Mouse (Mus musculus) heart, postnatal 4 days (tissue): Measurements from ENCODE around the gene S100a1. TPM values are rescaled to one million over a fixed set of nuclear protein-coding genes. Genes with fewer than 3 reads are reported as not detected.

Source experiments
- DNase-seq: peaks from one replicate; pipeline ENCODE4 v3.0.0; 2021
- total RNA-seq, 2 experiments: library from RNA; stranded (reverse); gene quantifications; 2 replicates each; pipeline ENCODE4 v1.2.3; 2021

The S100a1 gene
- 100 to 1,000 TPM; 282 to 313 TPM for total RNA-seq

DNA sequence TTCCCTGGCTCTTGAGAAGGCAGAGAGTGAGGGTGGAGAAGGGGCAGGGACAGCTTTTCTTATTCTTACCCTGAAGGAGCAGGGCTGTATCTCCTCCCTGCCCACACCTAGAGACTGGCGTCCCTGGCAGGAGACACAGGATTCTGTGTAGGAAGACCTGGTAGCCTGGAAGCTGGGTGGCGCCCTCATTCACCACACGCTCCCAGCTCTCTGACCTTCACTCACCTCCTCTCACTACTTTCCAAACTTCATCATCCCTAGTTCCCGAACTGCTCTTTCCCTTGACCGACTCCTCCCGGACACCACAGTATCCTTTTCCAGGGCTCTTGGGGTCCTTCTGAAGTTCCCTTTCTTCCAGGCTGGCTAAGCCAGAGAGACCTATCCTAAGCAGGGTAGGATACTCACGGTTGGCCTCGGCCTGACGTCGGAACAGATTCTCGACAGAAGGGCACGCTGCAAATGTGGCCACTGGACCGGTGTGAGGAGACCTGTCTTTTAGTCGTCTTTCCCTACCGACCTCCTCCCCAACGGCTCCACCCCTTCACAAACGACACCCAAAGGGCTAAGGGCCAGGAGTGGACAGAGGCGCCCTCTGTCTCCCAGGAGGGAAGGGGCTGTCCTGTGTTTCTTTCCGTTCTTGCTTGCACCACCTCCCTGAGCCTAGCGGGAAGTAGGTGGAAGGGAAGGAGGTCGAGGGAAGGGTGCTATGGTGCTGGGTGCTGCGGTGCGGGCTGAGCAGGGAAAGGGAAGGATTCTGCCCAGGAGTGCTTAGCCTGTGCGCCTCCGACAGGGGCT lies at the start of gene S100a1, which contains the start of gene S100a13:
Gene S100a1 (minus strand): TSS at position 597 of the 795 bp plus-strand sequence.
Gene S100a13 (plus strand): TSS at position 640 of the 795 bp plus-strand sequence.
- peak; percentile 80 for DNase-seq

DNA sequence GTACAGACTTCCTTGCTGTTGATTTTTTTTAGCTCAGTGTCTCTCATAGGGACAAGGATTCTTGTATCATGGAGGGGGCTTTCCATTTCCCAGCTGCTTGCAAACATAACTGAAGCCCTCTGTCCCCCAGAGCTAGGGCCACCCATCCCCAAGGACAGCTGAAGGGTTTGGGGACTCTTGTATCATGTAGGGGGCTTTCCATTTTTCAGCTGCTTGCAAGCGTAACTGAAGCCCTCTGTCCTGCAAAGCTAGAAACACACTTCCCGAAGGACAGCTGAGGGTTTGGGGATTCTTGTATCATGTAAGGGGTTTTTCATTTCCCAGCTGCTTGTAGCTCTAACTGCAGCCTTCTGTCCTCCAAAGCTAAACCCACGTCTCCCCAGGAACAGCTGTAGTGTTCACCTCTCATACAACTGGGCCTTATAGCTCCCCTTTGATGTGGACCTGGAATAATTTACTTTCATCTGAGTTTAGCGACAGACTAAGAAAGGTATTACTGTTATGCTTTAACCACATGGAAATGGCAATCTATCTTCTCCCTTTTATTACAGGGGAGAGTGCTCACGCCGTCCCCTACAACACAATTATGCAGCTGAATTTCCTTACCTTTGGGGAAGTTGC lies 45.9 kb upstream of the S100a1 start, which contains the start of gene S100a3:
Gene S100a3 (plus strand): TSS at position 571 of the 621 bp plus-strand sequence.
- DNase-seq: no peak

DNA sequence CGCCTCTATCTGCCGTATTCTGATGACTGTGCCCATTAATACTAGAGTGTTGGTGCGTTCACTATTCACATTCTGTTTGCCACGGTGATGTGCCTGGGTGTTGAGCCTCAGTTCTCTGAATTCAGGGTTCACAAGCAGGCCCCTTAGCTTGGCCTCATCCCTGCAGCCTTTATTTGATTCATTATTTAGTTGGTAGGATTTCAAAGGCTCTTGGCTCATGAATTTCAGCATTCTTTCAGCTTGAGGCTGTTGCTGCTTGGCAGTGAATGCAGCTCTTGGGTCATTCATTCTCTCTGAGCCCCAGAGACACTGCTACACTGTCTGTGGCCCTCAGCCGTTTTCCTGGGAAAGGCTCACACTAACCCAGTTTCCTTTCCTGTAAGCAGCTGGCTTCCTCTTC lies 41.8 kb upstream of the S100a1 start:
- DNase-seq: peak; percentile 44

DNA sequence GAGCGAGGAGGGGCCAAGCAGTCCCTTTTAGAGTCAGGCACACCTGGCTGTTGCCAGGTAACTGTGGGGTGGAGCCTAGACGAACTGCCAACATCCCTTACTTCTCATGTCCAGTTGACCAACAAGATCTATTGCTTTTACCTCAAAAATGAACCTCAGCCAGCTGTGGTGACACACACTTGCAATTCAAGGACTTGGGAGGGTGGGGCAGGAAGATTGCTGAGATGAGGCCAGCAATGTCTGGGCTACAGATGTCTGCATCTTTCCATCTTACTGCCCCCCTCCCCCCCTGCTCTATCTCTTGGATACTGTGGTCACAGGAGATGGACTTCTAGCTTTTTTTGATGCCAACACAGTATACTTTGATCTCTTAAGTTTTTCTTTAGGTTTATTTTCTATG lies 38.0 kb upstream of the S100a1 start:
- no peak for DNase-seq

DNA sequence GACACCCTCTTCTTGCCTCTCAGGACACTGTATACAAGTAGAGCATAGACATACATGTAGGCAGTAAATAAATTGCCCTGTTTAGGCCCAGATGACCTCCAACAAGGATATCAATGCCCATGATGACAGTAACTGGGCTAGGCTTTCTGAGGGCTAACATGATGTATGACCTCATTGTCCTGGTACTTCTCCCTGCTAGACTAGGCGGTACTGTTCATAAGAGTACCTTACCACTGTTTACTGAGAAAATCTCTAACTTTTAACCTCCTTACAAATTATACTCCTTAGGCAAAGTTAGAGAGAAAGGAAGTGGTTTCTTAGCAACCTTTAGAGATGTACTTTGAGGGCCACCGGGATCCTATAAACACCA lies 36.2 kb upstream of the S100a1 start:
- DNase-seq: no peak

DNA sequence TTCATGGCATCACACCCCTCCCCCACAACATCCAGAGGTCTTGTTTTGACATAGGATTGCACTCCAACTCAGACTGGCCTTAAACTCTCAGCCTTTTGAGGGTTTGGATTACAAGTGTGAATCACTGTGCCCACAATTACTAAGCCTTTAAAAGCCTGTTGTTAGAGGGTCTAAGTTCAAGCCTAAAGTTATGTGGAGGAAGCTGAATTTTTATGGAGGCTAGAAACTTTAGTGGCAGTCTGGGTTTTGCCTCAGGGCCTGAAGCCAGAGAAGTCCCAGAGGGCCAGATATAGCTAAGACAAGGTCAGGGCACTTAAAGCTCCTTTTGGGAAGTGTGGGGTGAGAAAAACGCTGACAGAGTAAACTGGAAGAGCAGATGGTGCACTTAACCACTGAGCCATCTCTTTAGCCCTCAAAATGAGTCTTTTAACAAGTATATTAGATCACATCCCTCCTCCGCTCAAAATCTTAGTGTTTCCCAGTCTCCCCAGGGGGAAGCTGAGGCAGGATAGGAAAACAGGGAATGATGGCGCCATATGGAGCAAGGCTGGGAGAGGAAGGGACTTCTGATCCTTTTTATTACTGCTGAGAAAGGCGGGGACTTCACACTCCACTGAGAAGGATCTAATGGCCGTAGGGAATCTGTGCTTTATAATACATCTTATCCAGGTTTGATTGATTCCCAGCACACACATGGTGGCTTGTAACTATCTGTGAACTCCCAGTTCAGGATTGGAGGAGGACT lies 35.7 kb upstream of the S100a1 start:
- DNase-seq: peak; percentile 29

DNA sequence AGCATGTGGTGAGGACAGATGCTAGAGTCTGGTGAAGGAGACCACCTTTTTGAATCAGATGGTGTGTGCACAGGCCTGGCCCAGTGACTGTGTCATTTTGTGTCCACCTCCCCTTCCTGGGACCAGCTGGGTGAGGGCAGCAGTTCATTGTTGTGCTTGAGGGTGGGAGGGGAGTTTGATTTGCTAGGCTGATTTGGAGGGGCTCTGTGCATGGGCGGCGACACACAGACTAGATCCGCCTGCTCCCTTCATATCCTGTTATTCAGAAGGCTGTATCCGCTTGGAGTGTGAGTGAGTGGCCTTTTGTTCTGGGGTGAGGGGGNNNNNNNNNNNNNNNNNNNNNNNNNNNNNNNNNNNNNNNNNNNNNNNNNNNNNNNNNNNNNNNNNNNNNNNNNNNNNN lies 26.7 kb upstream of the S100a1 start:
- DNase-seq: peak; percentile 51

DNA sequence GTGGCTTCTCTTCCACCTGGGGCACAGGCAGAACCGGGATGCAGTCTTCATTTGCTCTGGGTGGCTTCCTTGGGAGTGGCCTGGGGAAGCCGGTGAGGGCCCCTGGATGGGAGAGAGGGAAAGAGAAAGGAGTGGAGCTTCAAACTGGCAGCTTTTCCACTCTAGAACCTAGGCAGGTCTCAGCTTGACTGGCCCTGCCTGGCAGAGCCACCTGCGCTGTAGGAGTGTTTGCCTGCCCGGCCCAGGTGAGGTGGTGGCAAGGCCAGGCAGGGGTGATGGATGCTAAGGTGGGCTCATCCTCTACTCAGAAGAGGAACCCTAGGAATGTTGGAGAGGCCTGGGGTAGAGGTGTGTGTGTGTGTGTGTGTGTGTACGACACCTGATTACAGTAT lies 23.7 kb upstream of the S100a1 start:
- DNase-seq: no peak

DNA sequence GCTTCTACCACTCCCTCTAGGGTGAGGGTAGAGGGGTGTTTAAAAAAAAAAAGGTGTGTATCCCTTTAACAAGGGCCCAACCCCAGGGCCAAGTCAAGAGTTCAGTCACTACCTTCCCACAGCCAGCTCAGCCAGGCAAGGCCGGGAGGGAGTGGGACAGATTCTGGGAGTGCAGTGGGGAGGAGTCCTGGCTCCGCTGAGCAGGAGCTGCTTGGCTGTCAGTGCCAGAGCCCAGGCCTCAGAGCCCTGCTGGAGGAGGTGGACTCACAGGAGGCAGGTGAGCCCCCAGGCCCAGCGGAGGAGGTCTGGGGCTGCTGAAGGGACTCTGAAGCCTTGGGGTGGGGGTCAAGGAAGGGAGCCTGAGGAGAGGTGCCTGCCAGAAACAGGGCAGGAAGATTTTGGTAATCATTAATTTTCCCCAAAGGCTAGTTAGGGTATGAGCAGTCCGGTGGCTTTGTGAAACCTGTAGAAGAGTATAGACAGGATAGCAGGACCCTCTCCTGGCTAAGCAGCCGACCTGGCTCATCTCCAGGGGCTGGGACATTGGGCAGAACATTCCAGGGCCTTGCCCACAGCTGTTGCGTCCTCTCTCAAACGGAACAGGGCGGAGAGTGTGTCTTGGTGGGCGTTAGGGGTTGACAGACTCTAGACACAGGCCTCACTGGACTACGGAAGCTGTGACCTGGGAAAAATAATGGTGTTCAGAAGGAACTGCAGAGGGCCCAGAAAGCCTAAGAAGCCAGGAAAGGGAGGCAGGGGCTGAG lies 23.1 kb upstream of the S100a1 start, which contains the start of gene S100a16:
Gene S100a16 (plus strand): TSS at position 114 of the 764 bp plus-strand sequence.
- DNase-seq: peak; percentile 84

DNA sequence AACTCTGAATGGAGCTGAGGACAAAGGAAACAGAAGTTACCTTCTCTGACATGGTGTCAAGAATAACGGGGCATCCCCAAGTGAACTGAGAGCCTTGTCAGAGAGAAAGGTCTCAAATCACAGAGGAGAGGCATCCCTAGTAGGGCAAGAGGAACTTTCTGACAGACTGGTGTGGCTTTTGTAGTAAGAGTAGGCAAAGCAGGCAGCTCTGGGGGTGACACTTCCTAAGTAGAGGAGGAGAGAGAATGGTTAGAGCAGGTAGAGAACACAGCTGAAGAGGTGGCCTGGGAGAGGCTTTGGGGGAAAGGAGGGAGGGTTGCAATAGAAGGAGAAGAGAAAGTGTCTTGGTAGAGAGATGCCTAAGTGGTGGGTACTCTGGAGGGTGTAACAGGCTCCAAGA lies 21.3 kb upstream of the S100a1 start:
- DNase-seq: no peak

DNA sequence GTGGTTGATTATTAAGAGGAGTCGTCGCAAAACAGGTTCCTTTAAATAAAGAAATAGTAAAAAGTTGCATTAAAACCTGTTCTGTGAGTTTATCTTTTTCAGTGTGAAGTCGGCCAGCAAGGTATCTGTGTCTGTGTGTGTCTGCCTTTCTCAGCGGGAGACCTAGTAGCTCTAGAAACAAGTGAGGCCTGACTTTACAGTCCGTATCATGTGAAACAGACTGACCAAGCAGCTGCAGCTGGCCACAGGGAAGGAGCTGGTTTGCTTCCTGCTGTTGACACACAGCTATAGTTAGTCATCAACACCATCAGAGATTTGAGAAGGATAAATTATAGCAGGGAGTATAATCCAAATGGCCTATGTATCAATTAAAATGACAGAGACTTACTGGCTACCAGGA lies 17.5 kb upstream of the S100a1 start:
- no peak for DNase-seq

DNA sequence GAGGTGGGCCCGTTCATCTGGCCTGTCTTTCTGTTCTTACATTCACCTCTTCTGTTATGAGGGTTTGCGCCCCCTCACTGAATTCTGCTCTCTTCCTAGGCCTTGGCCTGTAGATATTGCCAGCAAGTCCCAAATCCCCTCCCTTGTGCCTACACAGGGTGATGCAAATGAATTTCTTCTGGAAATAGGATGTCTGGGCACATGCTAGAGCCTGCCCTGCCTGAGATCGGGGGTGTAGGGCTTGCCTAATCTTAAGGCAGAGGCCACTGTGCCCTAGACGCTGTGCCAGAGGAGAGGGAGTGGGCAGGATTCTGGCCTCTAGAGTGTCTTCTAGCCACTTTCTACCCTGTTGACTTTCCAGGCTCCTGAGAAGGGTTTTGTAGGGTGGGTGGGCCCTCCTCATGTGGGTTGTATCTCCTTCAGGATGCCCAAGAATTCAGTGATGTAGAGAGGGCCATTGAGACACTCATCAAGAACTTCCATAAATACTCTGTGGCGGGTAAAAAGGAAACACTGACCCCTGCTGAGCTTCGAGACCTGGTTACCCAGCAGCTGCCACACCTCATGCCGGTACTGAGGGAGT lies 13.2 kb upstream of the S100a1 start:
- no peak for DNase-seq

DNA sequence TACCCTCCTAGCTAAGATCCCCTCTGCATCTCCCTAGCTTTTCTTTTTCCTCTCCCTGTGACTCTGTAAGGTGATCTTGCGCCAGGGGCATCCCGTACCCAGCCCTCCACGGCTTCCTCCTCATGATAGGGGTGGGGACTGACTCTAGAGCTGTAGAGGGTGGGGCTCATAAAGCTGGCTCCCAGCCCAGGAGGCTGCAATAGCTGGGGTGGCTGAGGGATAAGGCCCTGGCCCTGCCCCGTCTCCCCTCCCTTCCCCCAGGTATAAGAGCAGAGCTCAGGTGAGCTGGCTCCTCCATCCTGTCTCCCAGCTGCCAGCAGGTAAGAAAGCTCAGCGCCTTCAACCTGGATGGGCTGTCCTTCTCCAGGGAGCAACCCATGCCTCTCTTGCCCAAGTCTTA lies 12.4 kb upstream of the S100a1 start, which contains the start of gene S100a14:
Gene S100a14 (plus strand): TSS at position 277 of the 400 bp plus-strand sequence.
- no peak for DNase-seq

DNA sequence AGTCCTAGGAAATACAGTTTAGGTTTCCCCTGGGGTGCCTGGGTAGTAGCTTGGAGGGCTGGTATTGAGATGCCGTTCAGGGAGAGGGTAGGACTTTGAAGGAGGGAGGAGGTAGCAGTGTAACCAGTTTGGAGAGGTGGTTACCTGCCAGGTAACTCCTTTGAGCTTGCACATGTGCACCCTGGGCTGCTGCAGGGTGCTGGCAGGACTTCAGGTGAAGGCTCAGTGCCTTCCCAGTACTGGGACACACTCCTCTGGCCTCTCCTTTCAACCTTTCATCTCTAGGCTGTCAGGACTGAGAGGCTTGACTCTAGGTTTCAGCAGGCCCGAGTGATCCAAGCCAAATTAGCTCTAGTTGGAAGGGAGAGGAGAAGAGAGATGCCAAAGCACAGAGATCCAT lies 11.9 kb upstream of the S100a1 start:
- DNase-seq: no peak

DNA sequence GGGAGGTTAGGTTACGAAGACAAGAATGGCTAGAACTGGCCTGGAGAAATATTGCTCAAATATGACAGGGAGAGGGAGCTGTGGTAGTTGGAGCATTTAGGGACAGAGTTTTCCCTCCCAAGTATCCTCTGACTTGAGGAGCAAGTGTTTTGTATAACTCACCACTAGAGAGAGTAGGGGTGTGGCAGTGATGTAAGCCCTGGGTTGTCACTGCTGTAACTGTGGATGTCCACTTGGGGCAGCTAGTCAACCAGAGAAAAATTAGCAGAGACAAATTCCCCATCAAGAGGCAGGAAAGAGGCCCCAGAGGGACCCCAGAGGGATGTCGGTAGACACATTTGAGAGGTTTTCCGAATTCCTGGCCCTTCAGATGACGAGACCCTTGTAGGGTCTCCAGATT lies 11.2 kb upstream of the S100a1 start:
- DNase-seq: peak; percentile 61

DNA sequence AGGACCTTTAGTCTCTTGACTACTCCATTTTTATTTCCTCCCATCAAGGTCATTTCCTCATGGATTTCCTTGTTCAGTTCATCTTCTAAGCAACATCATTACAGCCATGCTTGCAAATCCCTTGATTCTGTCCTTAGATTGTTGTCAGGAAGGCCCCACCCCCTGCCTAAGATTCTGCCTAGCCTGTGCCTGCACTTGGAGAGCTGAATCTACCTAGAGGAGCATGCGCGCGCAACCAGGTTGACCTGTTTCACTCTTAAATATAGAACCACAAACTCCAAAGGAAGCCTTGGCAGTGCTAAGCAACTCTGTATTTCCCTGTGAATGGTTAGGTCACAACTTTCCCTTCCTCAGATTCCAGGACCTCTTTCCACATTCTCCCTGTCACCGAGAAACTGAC lies 3.5 kb upstream of the S100a1 start:
- no peak for DNase-seq

DNA sequence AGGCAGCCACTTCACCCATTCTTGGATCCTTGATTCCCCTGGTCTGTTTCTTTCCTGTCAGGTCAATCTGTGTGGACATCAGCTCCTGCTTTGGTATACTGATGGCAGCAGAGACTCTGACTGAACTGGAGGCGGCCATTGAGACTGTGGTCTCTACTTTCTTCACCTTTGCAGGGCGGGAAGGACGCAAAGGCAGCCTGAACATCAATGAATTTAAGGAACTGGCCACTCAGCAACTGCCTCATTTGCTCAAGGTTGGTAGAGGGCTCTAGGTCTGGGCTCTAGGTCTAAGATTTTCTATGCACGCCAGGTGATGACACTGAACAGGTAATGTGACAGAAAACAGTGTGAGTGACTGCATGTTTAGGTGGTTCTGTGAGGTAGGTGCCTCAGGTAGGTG lies 1.6 kb upstream of the S100a1 start:
- DNase-seq: no peak

DNA sequence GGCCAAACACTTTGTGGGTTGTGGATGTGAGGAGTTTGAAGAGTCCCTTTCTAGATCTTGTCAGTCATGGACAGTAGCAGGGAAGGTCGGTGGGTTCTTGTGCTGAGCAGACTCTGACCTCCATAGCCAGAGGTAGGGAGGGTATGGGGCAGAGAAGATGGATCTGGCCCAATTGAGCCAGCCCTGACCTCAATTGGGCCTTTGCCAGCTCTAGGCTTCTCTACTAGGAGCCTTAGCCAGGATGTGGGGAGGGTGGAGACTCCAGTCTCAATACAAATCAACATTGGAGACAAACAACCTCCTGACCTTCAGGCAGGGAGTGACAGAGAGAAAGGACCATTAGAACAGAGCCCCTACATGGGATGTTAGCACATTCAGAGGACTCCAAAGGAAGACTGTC lies 1.1 kb upstream of the S100a1 start:
- peak; percentile 49 for DNase-seq

DNA sequence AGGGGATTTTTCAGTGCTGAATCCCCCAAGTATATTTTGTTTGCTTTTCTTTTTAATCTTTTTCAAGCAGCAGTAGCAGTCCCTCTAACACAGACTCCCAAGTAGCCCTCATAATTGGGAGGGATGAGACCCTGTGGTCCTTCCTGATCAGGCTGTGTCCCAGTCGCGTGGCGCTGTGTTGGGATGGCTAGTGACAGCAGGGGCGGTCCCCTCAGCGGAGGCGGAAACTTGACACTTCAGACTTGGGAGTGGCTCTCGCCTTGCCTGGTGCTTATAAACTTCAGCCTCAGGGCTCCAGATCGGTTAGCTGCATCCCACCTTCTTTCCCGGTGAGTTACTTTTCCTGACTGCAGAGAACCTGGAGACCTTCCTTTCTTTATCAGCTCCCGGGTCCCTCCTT lies 499 bp upstream of the S100a1 start:
- DNase-seq: peak; percentile 80

DNA sequence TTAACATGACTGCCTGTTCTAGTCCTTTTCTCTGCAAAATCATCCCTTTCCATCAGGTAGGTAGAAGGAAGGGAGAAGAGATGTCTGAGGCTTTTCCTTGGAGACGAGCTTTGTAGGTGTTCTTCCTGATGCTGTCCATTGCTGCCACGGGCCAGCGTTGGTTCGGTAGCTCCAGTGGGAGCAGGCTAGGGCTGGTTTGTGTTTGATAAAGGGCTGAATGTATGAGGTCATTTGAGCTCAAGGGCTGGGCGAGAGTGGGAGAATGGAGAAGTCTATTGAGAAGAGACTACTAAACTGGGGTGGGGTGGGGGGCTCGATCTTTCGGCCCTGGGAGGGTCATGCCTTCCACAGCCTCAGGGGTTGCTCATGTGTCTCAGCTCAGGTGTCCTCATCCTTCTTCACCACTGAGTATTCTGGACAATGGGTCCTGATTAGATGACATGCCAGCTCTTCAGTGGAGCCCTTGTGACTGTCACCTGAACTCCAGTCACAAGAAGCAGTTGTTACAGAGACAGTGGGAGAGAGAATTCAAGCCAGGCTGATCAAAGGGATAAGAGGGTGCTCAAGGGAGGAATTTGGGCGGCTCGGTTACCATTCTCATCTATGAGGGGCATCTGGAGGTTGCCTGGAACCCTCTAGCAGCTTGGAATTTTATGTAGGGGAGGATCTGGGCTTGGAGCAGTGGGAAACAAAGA lies 1.1 kb downstream of the S100a1 start:
- no peak for DNase-seq

DNA sequence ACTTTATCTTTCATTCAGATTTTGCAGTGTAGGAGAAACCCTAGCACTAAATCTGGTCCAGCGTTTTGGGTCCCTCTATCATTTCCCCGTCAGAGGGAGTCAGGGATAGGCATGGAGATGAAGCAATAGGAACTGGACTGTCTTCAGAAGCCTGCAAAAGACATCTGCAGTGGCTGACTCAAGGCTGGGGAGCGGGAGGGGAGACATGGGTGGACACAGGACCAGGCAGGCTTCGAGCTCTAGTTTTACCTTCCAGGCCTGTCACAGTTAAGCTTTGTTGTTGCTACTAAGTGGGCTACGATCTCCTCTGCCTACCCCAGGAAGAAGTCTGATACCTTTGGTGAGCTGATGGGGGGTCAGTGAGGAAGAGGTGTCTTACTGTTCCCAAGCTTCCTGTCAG lies 1.9 kb downstream of the S100a1 start:
- no peak for DNase-seq
